Mouse (Mus musculus) CH12.LX (cell line): ENCODE results near the gene Senp1. TPM values are rescaled to one million over a fixed set of nuclear protein-coding genes. Genes with fewer than 3 reads are reported as not detected.

ENCODE experiments used
- DNase-seq: peaks from one replicate; pipeline ENCODE4 v3.0.0-alpha.2; 2013; ENCODE audit errors: extremely low read depth
- H3K27ac ChIP-seq: 2 replicates; pipeline ENCODE4 v1.5.1; 2012; ENCODE audit warnings: low read depth, mild to moderate bottlenecking, control low read depth, moderate library complexity; ENCODE audit not compliant: insufficient read depth
- H3K27me3 ChIP-seq: replicated peaks from 2 replicates; pipeline ENCODE3; 2012; ENCODE audit warnings: inconsistent platforms
- H3K36me3 ChIP-seq, 2 experiments: replicated peaks in 1 of 2; 2 replicates each; pipeline versions ENCODE3 to v1.6.1; 2012; ENCODE audit warnings: inconsistent platforms in 1 of 2, low read length in 1 of 2, mild to moderate bottlenecking in 1 of 2, mixed read lengths in 1 of 2, moderate library complexity in 1 of 2; ENCODE audit not compliant: control insufficient read depth in 1 of 2, insufficient read depth in 1 of 2
- H3K4me1 ChIP-seq, 2 experiments: 2 replicates each; pipeline ENCODE4 v1.6.1; 2012; ENCODE audit warnings: inconsistent platforms in 1 of 2, moderate library complexity in 1 of 2; ENCODE audit not compliant: insufficient read depth in 2 of 2, control insufficient read depth in 1 of 2
- H3K4me2 ChIP-seq: 2 replicates; pipeline ENCODE4 v1.6.1; 2012; ENCODE audit warnings: low read depth, mild to moderate bottlenecking, control low read depth; ENCODE audit not compliant: poor library complexity, insufficient read depth, severe bottlenecking
- H3K4me3 ChIP-seq, 3 experiments: fragments of 150-350 bp in 1 of 3; sonication (generic) in 1 of 3; replicated peaks in 1 of 3; 2 replicates each; pipeline versions ENCODE3 to v1.5.1; 2011 to 2012; ENCODE audit warnings: low read depth in 2 of 3, low read length in 2 of 3, mild to moderate bottlenecking in 2 of 3, moderate library complexity in 2 of 3, control low read depth in 1 of 3, improper control_type of control experiment in 1 of 3, inconsistent platforms in 1 of 3, mixed read lengths in 1 of 3; ENCODE audit not compliant: poor library complexity in 1 of 3
- H3K79me2 ChIP-seq: replicated peaks from 2 replicates; pipeline ENCODE4 v1.6.1; 2012; ENCODE audit warnings: mild to moderate bottlenecking, moderate library complexity; ENCODE audit not compliant: control insufficient read depth, poor library complexity, insufficient read depth, severe bottlenecking; ENCODE audit errors: extremely low read depth
- H3K9ac ChIP-seq: 2 replicates; pipeline ENCODE4 v1.6.1; 2012; ENCODE audit warnings: low read depth, mild to moderate bottlenecking, control low read depth, moderate library complexity; ENCODE audit not compliant: insufficient read depth
- H3K9me3 ChIP-seq: replicated peaks from 2 replicates; pipeline ENCODE3; 2012; ENCODE audit warnings: low read length, inconsistent platforms, mixed read lengths
- CHD2 ChIP-seq: IDR thresholded peaks from 2 replicates; pipeline ENCODE4 v1.6.1; 2011; ENCODE audit warnings: low read length, improper control_type of control experiment
- CTCF ChIP-seq, 2 experiments: IDR thresholded peaks in 1 of 2; conservative IDR thresholded peaks in 1 of 2; 2 replicates each; pipeline ENCODE4 v1.5.1; 2011 to 2012; ENCODE audit warnings: low read depth in 2 of 2, low read length in 2 of 2, improper control_type of control experiment in 1 of 2, inconsistent platforms in 1 of 2, mild to moderate bottlenecking in 1 of 2, moderate library complexity in 1 of 2
- ETS1 ChIP-seq: conservative IDR thresholded peaks from 2 replicates; pipeline ENCODE4 v1.6.1; 2012; ENCODE audit warnings: low read depth, mild to moderate bottlenecking, inconsistent platforms, low read length, improper control_type of control experiment, moderate library complexity
- HCFC1 ChIP-seq: IDR thresholded peaks from 2 replicates; pipeline ENCODE4 v1.6.1; 2012; ENCODE audit warnings: low read depth, mild to moderate bottlenecking, inconsistent platforms, low read length, improper control_type of control experiment
- JUN ChIP-seq: IDR thresholded peaks from 2 replicates; pipeline ENCODE4 v1.6.1; 2011; ENCODE audit warnings: low read depth, mild to moderate bottlenecking, low read length, improper control_type of control experiment, moderate library complexity; ENCODE audit not compliant: insufficient read depth
- JUND ChIP-seq: conservative IDR thresholded peaks from 2 replicates; pipeline ENCODE4 v1.6.1; 2011; ENCODE audit warnings: low read depth, low read length, improper control_type of control experiment
- MAX ChIP-seq: IDR thresholded peaks from 2 replicates; pipeline ENCODE4 v1.6.1; 2011; ENCODE audit warnings: low read length, improper control_type of control experiment
- NELFE ChIP-seq: IDR thresholded peaks from 2 replicates; pipeline ENCODE4 v1.6.1; 2011; ENCODE audit warnings: low read depth, low read length, improper control_type of control experiment
- NRF1 ChIP-seq: IDR thresholded peaks from 2 replicates; pipeline ENCODE4 v1.6.1; 2014; ENCODE audit warnings: low read depth, mild to moderate bottlenecking, inconsistent platforms, low read length, improper control_type of control experiment, moderate library complexity
- PAX5 ChIP-seq: IDR thresholded peaks from 2 replicates; pipeline ENCODE4 v1.6.1; 2012; ENCODE audit warnings: low read length, inconsistent platforms, mixed read lengths
- RAD21 ChIP-seq: IDR thresholded peaks from 2 replicates; pipeline ENCODE4 v1.6.1; 2011; ENCODE audit warnings: low read depth, mild to moderate bottlenecking, low read length, improper control_type of control experiment, moderate library complexity
- RCOR1 ChIP-seq: conservative IDR thresholded peaks from 2 replicates; pipeline ENCODE4 v1.6.1; 2012; ENCODE audit warnings: low read depth, mild to moderate bottlenecking, inconsistent platforms, low read length, improper control_type of control experiment
- SIN3A ChIP-seq: IDR thresholded peaks from 2 replicates; pipeline ENCODE4 v1.6.1; 2012; ENCODE audit warnings: low read length, improper control_type of control experiment, inconsistent platforms
- SMC3 ChIP-seq: IDR thresholded peaks from 2 replicates; pipeline ENCODE4 v1.6.1; 2011; ENCODE audit warnings: low read depth, low read length, improper control_type of control experiment
- TBP ChIP-seq: conservative IDR thresholded peaks from 2 replicates; pipeline ENCODE4 v1.6.1; 2011; ENCODE audit warnings: low read depth, low read length, improper control_type of control experiment
- UBTF ChIP-seq: IDR thresholded peaks from 2 replicates; pipeline ENCODE4 v1.6.1; 2012; ENCODE audit warnings: low read depth, mild to moderate bottlenecking, inconsistent platforms, low read length, improper control_type of control experiment, moderate library complexity
- USF1 ChIP-seq: IDR thresholded peaks from 2 replicates; pipeline ENCODE4 v1.6.1; 2014; ENCODE audit warnings: low read depth, mild to moderate bottlenecking, inconsistent platforms, low read length, improper control_type of control experiment
- USF2 ChIP-seq: conservative IDR thresholded peaks from 2 replicates; pipeline ENCODE4 v1.6.1; 2011; ENCODE audit warnings: low read depth, low read length, improper control_type of control experiment
- dilution Hi-C: fragments of 300-500 bp; cut with MboI; formaldehyde crosslinking; loops from 2 replicates; pipeline ENCODE4 v1.14.3; 2020; ENCODE audit warnings: low sequenced_read_pairs; ENCODE audit not compliant: extremely low pct_unique_long_range_greater_than_20kb, extremely low pct_ligation_motif_present
- in situ Hi-C: fragments of 300-500 bp; cut with MboI; formaldehyde crosslinking; loops from 3 replicates; pipeline ENCODE4 v1.14.3; 2019; ENCODE audit warnings: low sequenced_read_pairs, low pct_ligation_motif_present, low pct_unique_long_range_greater_than_20kb, mixed read lengths
- polyA plus RNA-seq: library from polyadenylated mRNA; unstranded; fragments of >175 nt; gene quantifications from 2 replicates; pipeline ENCODE4 v1.2.1, GENCODE M21; 2012; ENCODE audit warnings: low read depth; ENCODE audit not compliant: insufficient read length
- total RNA-seq, 2 experiments: library from RNA; depleted of rRNA; stranded (reverse); fragments of 300-350 nt in 1 of 2; fragments of >200 nt in 1 of 2; gene quantifications; 2 replicates each; pipeline ENCODE4 v1.2.3; 2012 to 2014

Gene Senp1
- total and polyA plus RNA-seq, 3 experiments = 14.9 to 38.5 (median 23.3) TPM

DNA sequence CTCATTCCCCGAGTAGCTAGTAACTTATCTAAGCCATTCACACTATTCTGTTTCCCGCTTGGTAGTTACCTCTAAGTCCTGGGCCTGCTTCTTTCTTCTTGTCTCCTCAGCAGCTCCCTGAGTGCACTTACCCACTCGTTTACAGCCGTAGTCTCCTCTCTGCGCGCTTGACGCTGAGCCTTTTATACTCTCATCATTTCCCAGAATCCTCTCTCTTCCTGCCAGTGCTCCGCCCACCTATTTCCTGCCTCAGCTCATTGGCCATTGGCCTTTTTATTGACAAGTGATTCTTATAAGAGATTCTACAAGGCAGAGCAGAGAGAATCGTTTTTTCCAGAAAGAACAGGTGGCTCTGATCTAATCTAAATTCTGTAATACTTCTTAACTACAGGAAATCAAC lies 5.0 kb upstream of the Senp1 start:
- Histone ChIP-seq H3K9ac (no peak overlapping the region), H3K4me2 (no peak overlapping the region), H3K4me3 (peak overlapping the region in 1 of 3 experiments; percentile 8), H3K36me3 (peaks cover 0 to 6% of the 10 kb centered on the region in 2 experiments), H3K27me3 (peaks cover 2% of the 10 kb centered on the region), H3K27ac (no peak overlapping the region), H3K79me2 (no peaks in the 10 kb centered on the region), H3K4me1 (peaks cover 0 to 11% of the 10 kb centered on the region in 2 experiments; a peak in 2 of 4 replicates), H3K9me3 (peaks cover 2% of the 10 kb centered on the region)
- no peak for DNase-seq
- dilution Hi-C loops (no loop called here), in situ Hi-C loops (no loop called here)
- peak; percentile 65 for TF ChIP-seq TBP
- TF ChIP-seq HCFC1 = peak; percentile 40; the same call in 1 of the 2 replicates
- no peak for TF ChIP-seq ETS1

DNA sequence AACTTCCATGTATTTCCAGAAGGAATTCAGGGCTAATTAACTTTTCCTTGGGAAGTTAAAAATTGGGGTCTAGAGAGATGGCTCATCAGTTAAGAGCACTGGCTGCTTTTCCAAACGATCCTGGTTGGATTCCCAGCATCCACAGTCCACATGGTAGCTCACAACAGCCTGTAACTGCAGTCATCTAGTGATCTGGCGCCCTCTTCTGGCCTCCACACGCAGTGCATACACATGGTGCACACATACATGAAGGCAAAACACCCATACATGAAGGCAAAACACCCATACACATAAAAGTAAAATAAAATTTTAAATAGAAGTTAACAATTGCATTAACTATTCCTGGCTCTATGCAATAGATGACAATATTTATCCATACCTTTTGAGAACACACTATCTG lies 3.4 kb upstream of the Senp1 start:
- peaks cover 2% of the 10 kb centered on the region for H3K9me3 ChIP-seq
- no peaks in the 10 kb centered on the region for H3K27me3 ChIP-seq
- in situ Hi-C loops (no loop called here), dilution Hi-C loops (no loop called here)
- peaks cover 0 to 6% of the 10 kb centered on the region in 2 experiments for H3K36me3 ChIP-seq
- DNase-seq = no peak
- peaks cover 0 to 11% of the 10 kb centered on the region in 2 experiments; a peak in 2 of 4 replicates for H3K4me1 ChIP-seq
- peaks cover 7% of the 10 kb centered on the region for H3K79me2 ChIP-seq
- H3K9ac ChIP-seq = no peak overlapping the region
- peak; percentile 16 for TF ChIP-seq RAD21
- no peak for TF ChIP-seq USF2
- TF ChIP-seq USF1 = no peak
- no peak for TF ChIP-seq NRF1
- TF ChIP-seq RCOR1 = no peak
- TF ChIP-seq HCFC1 = no peak
- peak; percentile 13; the same call in 1 of the 2 replicates for TF ChIP-seq SMC3
- TF ChIP-seq CTCF (conservative IDR thresholded peaks at IDR 0.05 in 1 of 2, IDR thresholded peaks at IDR 0.05 in 1 of 2; ENCODE audit: low read depth in 2 of 2, low read length in 2 of 2) = peak; percentile 19 to 45; a peak in 2 of 4 replicates
- no peak for TF ChIP-seq UBTF
- TF ChIP-seq CHD2 = no peak
- no peak for TF ChIP-seq PAX5
- no peak for TF ChIP-seq ETS1
- no peak for TF ChIP-seq JUND
- no peak for TF ChIP-seq SIN3A
- no peak for TF ChIP-seq NELFE
- TF ChIP-seq MAX = no peak
- TF ChIP-seq JUN = no peak
- no peak overlapping the region for H3K4me3 ChIP-seq
- H3K4me2 ChIP-seq = no peak overlapping the region
- no peak overlapping the region for H3K27ac ChIP-seq
